Mouse (Mus musculus): Measurements from ENCODE around the gene Erg28. TPM values are rescaled to one million over a fixed set of nuclear protein-coding genes. Genes with fewer than 3 reads are reported as not detected.

Erg28 gene
- polyA plus RNA-seq, 1 experiment from 2014 or later: 85.7 TPM

GRCm38 (mm10) chr12:85859511-85860189 is 35.3 kb upstream of the Erg28 start:
- no peak overlapping the region for H3K9ac ChIP-seq (replicated peaks)
- TF ChIP-seq CTCF (IDR thresholded peaks at IDR 0.05; ENCODE audit: low read depth) (no peak), EP300 (IDR thresholded peaks at IDR 0.05; ENCODE audit: low read depth) (no peak)
- 77% methylated on average over 3 of the region's 3 CpGs for WGBS (ENCODE audit: insufficient replicate concordance)
- peaks cover 5% of the 10 kb centered on the region; the same call in 1 of the 2 replicates for H3K36me3 ChIP-seq (replicated peaks; ENCODE audit: insufficient read depth, low read length)
- no peak overlapping the region for H3K4me2 ChIP-seq (ENCODE audit: low read depth, low read length)
- H3K27ac ChIP-seq (ENCODE audit: low read depth): no peak overlapping the region
- no peak overlapping the region for H3K4me3 ChIP-seq (ENCODE audit: low read depth, low read length)
- DNase-seq (no peak), ATAC-seq (no peak)
- H3K27me3 ChIP-seq (ENCODE audit: insufficient read depth, low read length): no peaks in the 10 kb centered on the region
- H3K4me1 ChIP-seq (ENCODE audit: insufficient read depth): no peaks in the 10 kb centered on the region
- H3K9me3 ChIP-seq (ENCODE audit: low read length): no peaks in the 10 kb centered on the region

GRCm38 (mm10) chr12:85859111-85859510 is 34.8 kb upstream of the Erg28 start:
- 83% methylated on average over 3 of the region's 3 CpGs for WGBS (ENCODE audit: insufficient replicate concordance)
- Histone ChIP-seq H3K4me3 (ENCODE audit: low read depth, low read length) (no peak overlapping the region), H3K36me3 (replicated peaks; ENCODE audit: insufficient read depth, low read length) (peaks cover 2% of the 10 kb centered on the region; the same call in 1 of the 2 replicates), H3K4me1 (ENCODE audit: insufficient read depth) (no peaks in the 10 kb centered on the region), H3K27me3 (ENCODE audit: insufficient read depth, low read length) (no peaks in the 10 kb centered on the region), H3K9me3 (ENCODE audit: low read length) (no peaks in the 10 kb centered on the region), H3K4me2 (ENCODE audit: low read depth, low read length) (no peak overlapping the region), H3K9ac (replicated peaks) (no peak overlapping the region), H3K27ac (ENCODE audit: low read depth) (no peak overlapping the region)
- ATAC-seq (no peak), DNase-seq (no peak)
- TF ChIP-seq CTCF (IDR thresholded peaks at IDR 0.05; ENCODE audit: low read depth) (no peak), EP300 (IDR thresholded peaks at IDR 0.05; ENCODE audit: low read depth) (no peak)

GRCm38 (mm10) chr12:85857300-85857699 is 33.0 kb upstream of the Erg28 start:
- ATAC-seq (no peak), DNase-seq (no peak)
- no peak overlapping the region for H3K4me3 ChIP-seq (ENCODE audit: low read depth, low read length)
- no peaks in the 10 kb centered on the region for H3K27me3 ChIP-seq (ENCODE audit: insufficient read depth, low read length)
- H3K9ac ChIP-seq (replicated peaks): no peak overlapping the region
- H3K36me3 ChIP-seq (replicated peaks; ENCODE audit: insufficient read depth, low read length): peaks cover 2% of the 10 kb centered on the region; the same call in 1 of the 2 replicates
- WGBS (ENCODE audit: insufficient replicate concordance): 84% methylated on average over 7 of the region's 7 CpGs
- no peaks in the 10 kb centered on the region for H3K4me1 ChIP-seq (ENCODE audit: insufficient read depth)
- H3K9me3 ChIP-seq (ENCODE audit: low read length): no peaks in the 10 kb centered on the region
- no peak overlapping the region for H3K27ac ChIP-seq (ENCODE audit: low read depth)
- no peak for TF ChIP-seq EP300 (IDR thresholded peaks at IDR 0.05; ENCODE audit: low read depth)
- TF ChIP-seq CTCF (IDR thresholded peaks at IDR 0.05; ENCODE audit: low read depth): no peak
- no peak overlapping the region for H3K4me2 ChIP-seq (ENCODE audit: low read depth, low read length)

- no peak for ATAC-seq
- H3K9me3 ChIP-seq (ENCODE audit: low read length): no peaks in the 10 kb centered on the region
- DNase-seq: no peak
- H3K4me1 ChIP-seq (ENCODE audit: insufficient read depth): no peaks in the 10 kb centered on the region
- TF ChIP-seq EP300 (IDR thresholded peaks at IDR 0.05; ENCODE audit: low read depth) (no peak), CTCF (IDR thresholded peaks at IDR 0.05; ENCODE audit: low read depth) (no peak)
- no peak overlapping the region for H3K9ac ChIP-seq (replicated peaks)
- H3K27me3 ChIP-seq (ENCODE audit: insufficient read depth, low read length): no peaks in the 10 kb centered on the region
- WGBS (ENCODE audit: insufficient replicate concordance): 74% methylated on average over 1 of the region's 1 CpGs
- no peak overlapping the region for H3K4me2 ChIP-seq (ENCODE audit: low read depth, low read length)
- H3K36me3 ChIP-seq (replicated peaks; ENCODE audit: insufficient read depth, low read length): 0 out of 2 replicates have a peak, but pooled peaks cover 2% of the 10 kb centered on the region
- no peak overlapping the region for H3K27ac ChIP-seq (ENCODE audit: low read depth)
- H3K4me3 ChIP-seq (ENCODE audit: low read depth, low read length): no peak overlapping the region
Measured at GRCm38 (mm10) chr12:85854271-85854670, 29.9 kb upstream of the Erg28 start.

- ATAC-seq: no peak
- Histone ChIP-seq H3K27ac (ENCODE audit: low read depth) (no peak overlapping the region), H3K9ac (replicated peaks) (no peak overlapping the region), H3K27me3 (ENCODE audit: insufficient read depth, low read length) (no peaks in the 10 kb centered on the region), H3K4me1 (ENCODE audit: insufficient read depth) (no peaks in the 10 kb centered on the region), H3K9me3 (ENCODE audit: low read length) (no peaks in the 10 kb centered on the region), H3K36me3 (replicated peaks; ENCODE audit: insufficient read depth, low read length) (peaks cover 2% of the 10 kb centered on the region; the same call in 1 of the 2 replicates), H3K4me3 (ENCODE audit: low read depth, low read length) (no peak overlapping the region), H3K4me2 (ENCODE audit: low read depth, low read length) (no peak overlapping the region)
- no peak for DNase-seq
- TF ChIP-seq EP300 (IDR thresholded peaks at IDR 0.05; ENCODE audit: low read depth) (no peak), CTCF (IDR thresholded peaks at IDR 0.05; ENCODE audit: low read depth) (no peak)
- 73% methylated on average over 4 of the region's 4 CpGs for WGBS (ENCODE audit: insufficient replicate concordance)
Measured at GRCm38 (mm10) chr12:85853836-85854235, 29.5 kb upstream of the Erg28 start.

GRCm38 (mm10) chr12:85850661-85851060 is 26.3 kb upstream of the Erg28 start:
- ATAC-seq (no peak), DNase-seq (no peak)
- H3K4me1 ChIP-seq (ENCODE audit: insufficient read depth): no peaks in the 10 kb centered on the region
- 80% methylated on average over 8 of the region's 8 CpGs for WGBS (ENCODE audit: insufficient replicate concordance)
- H3K9ac ChIP-seq (replicated peaks): no peak overlapping the region
- H3K36me3 ChIP-seq (replicated peaks; ENCODE audit: insufficient read depth, low read length): peaks cover 7% of the 10 kb centered on the region
- TF ChIP-seq CTCF (IDR thresholded peaks at IDR 0.05; ENCODE audit: low read depth) (no peak), EP300 (IDR thresholded peaks at IDR 0.05; ENCODE audit: low read depth) (no peak)
- no peak overlapping the region for H3K4me3 ChIP-seq (ENCODE audit: low read depth, low read length)
- H3K4me2 ChIP-seq (ENCODE audit: low read depth, low read length): no peak overlapping the region
- H3K27ac ChIP-seq (ENCODE audit: low read depth): no peak overlapping the region
- H3K9me3 ChIP-seq (ENCODE audit: low read length): no peaks in the 10 kb centered on the region
- no peaks in the 10 kb centered on the region for H3K27me3 ChIP-seq (ENCODE audit: insufficient read depth, low read length)
